Mouse (Mus musculus) MEL (cell line): Measurements from ENCODE around the gene Vtcn1.

ENCODE experiments used
- CTCF ChIP-seq, 3 experiments: IDR thresholded peaks in 2 of 3; conservative IDR thresholded peaks in 1 of 3; 2 replicates each; pipeline ENCODE4 v1.5.1; 2011 to 2012; ENCODE audit warnings: low read length in 3 of 3, low read depth in 2 of 3, mild to moderate bottlenecking in 2 of 3, improper control_type of control experiment in 1 of 3, inconsistent platforms in 1 of 3, mixed read lengths in 1 of 3, moderate library complexity in 1 of 3; ENCODE audit not compliant: control insufficient read depth in 1 of 3, insufficient read depth in 1 of 3, poor library complexity in 1 of 3, severe bottlenecking in 1 of 3
- E2F4 ChIP-seq: IDR thresholded peaks from 2 replicates; pipeline ENCODE4 v1.6.1; 2011; ENCODE audit warnings: low read depth, low read length, improper control_type of control experiment, borderline replicate concordance
- ELF1 ChIP-seq: IDR thresholded peaks from 2 replicates; pipeline ENCODE4 v1.6.1; 2014; ENCODE audit warnings: low read depth, mild to moderate bottlenecking, inconsistent platforms, low read length, improper control_type of control experiment, moderate library complexity
- EP300 ChIP-seq, 2 experiments: IDR thresholded peaks; 2 replicates each; pipeline ENCODE4 v1.6.1; 2011; ENCODE audit warnings: improper control_type of control experiment in 2 of 2, low read length in 2 of 2, low read depth in 1 of 2, mild to moderate bottlenecking in 1 of 2
- GATA1 ChIP-seq: IDR thresholded peaks from 2 replicates; pipeline ENCODE4 v1.6.1; 2011; ENCODE audit warnings: low read depth, low read length, improper control_type of control experiment
- HCFC1 ChIP-seq: IDR thresholded peaks from 2 replicates; pipeline ENCODE4 v1.6.1; 2012; ENCODE audit warnings: low read depth, mild to moderate bottlenecking, inconsistent platforms, low read length, improper control_type of control experiment, moderate library complexity
- MAFK ChIP-seq: IDR thresholded peaks from 2 replicates; pipeline ENCODE4 v1.6.1; 2011; ENCODE audit warnings: low read depth, mild to moderate bottlenecking, low read length, improper control_type of control experiment, borderline replicate concordance
- MAX ChIP-seq: IDR thresholded peaks from 2 replicates; pipeline ENCODE4 v1.6.1; 2011; ENCODE audit warnings: low read length, improper control_type of control experiment
- MAZ ChIP-seq: IDR thresholded peaks from 2 replicates; pipeline ENCODE4 v1.6.1; 2012; ENCODE audit warnings: low read depth, mild to moderate bottlenecking, inconsistent platforms, low read length, improper control_type of control experiment
- NELFE ChIP-seq: IDR thresholded peaks from 2 replicates; pipeline ENCODE4 v1.6.1; 2011; ENCODE audit warnings: low read depth, low read length, improper control_type of control experiment
- POLR2AphosphoS5 ChIP-seq: IDR thresholded peaks from 2 replicates; pipeline ENCODE4 v1.6.1; 2012; ENCODE audit warnings: low read depth, borderline replicate concordance, mild to moderate bottlenecking, inconsistent platforms, low read length, moderate library complexity, mixed read lengths
- TAL1 ChIP-seq: IDR thresholded peaks from 2 replicates; pipeline ENCODE4 v1.6.1; 2012; ENCODE audit warnings: mild to moderate bottlenecking, inconsistent platforms, low read length, moderate library complexity, mixed read lengths

GRCm38 (mm10) chr3:100844366-100844765 is 19.1 kb downstream of the Vtcn1 start:
- no peak for TF ChIP-seq GATA1
- TF ChIP-seq CTCF (IDR thresholded peaks at IDR 0.05 in 2 of 3, conservative IDR thresholded peaks at IDR 0.05 in 1 of 3; ENCODE audit: control insufficient read depth in 1 of 3, insufficient read depth in 1 of 3, low read depth in 2 of 3, low read length in 3 of 3, poor library complexity in 1 of 3, severe bottlenecking in 1 of 3): no peak
- no peak for TF ChIP-seq POLR2AphosphoS5
- TF ChIP-seq EP300 (IDR thresholded peaks at IDR 0.05; ENCODE audit: low read depth in 1 of 2, low read length in 2 of 2): no peak
- TF ChIP-seq E2F4: no peak
- no peak for TF ChIP-seq NELFE
- TF ChIP-seq MAFK: no peak
- no peak for TF ChIP-seq HCFC1
- no peak for TF ChIP-seq MAZ
- TF ChIP-seq TAL1: no peak
- TF ChIP-seq ELF1: no peak
- no peak for TF ChIP-seq MAX
